Mouse (Mus musculus): ENCODE measurements around the gene Coro7. TPM values are rescaled to one million over a fixed set of nuclear protein-coding genes. Genes with fewer than 3 reads are reported as not detected.

The Coro7 gene
- polyA plus RNA-seq, 1 experiment from 2014 or later, result 23.3 TPM

DNA sequence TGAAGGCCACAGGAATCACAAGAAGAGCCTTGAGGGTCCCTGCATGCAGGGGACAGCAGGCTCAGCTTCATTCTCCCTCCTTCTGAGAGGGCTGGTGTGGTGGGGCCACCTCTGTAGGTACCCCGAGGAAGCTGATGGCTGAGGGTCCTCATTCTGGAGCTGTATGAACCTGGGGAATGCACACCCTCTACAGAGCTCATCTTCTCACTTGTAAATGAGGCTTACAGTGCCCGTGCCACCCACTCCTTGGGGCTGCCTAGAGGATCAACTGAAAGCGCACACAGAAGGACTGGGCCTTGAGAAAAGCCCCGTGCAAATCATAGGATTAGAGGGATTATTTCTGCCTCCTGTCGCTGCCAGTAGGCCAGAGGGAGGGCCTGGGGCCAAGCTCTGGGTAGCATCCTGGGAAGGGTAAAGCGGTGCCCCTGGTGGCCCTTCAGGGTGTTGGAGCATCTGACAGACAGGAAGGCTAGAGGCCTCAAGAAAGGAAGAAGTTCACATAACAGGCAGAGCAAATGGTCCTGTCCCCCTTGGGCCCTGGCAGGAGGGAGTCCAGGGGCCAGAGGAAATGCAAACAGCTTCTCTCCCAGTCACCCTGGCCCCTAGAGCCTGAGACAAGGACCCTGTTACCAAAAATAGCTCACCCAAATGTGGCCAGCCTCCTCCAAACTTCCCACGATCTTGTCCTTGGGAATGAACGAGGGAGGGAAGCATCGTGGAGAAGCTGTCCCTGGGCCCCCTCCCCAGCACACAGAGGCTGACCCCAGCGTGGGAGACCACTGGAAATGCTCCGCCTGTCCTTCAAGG lies 23.6 kb downstream of the Coro7 start:
- Histone ChIP-seq H3K4me3 (replicated peaks; ENCODE audit: low read depth, low read length) (no peak overlapping the region), H3K9ac (replicated peaks; ENCODE audit: low read length) (no peak overlapping the region), H3K36me3 (ENCODE audit: control insufficient read depth, insufficient read depth, low read length) (peaks cover 31% of the 10 kb centered on the region), H3K27me3 (ENCODE audit: control insufficient read depth, insufficient read depth, low read length) (no peaks in the 10 kb centered on the region), H3K4me2 (ENCODE audit: low read length) (0 out of 2 replicates have a peak overlapping the region, but pooled peaks have one; percentile 3), H3K4me1 (ENCODE audit: control insufficient read depth, insufficient read depth, low read length) (peaks cover 20% of the 10 kb centered on the region), H3K9me3 (ENCODE audit: control insufficient read depth, low read length) (no peaks in the 10 kb centered on the region), H3K27ac (replicated peaks; ENCODE audit: low read depth, low read length) (peak overlapping the region; percentile 37)
- peak; percentile 70 for DNase-seq
- WGBS, result 25% methylated on average over 11 of the region's 11 CpGs
- ATAC-seq (ENCODE audit: low FRiP score, low TSS enrichment), result peak; percentile 56; the same call in 1 of the 2 replicates

DNA sequence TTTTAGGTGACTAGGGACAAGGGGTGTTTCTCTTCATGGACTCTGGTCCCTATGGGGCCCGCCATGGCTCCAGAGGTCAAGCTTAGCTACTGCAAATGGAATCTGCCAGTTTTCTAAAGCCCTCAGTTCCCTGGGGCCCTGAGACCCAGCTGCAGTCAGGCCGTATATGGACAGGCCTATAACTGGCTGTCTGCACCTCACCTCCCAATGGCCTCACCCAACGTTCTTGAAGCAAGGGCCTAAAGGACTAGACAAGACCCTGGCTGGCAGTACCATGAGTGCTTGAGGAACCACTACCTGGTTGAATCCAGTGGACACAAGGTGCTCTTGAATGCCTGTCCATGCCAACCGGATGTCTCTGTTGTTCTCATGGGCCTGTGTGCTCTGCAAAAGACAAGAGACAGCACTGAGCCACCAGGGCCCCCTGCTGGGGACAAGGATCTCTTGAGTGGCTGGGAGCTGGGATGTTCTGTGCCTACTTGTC lies 24.3 kb downstream of the Coro7 start:
- peaks cover 27% of the 10 kb centered on the region for H3K36me3 ChIP-seq (ENCODE audit: control insufficient read depth, insufficient read depth, low read length)
- 0 out of 2 replicates have a peak overlapping the region, but pooled peaks have one; percentile 3 for H3K4me2 ChIP-seq (ENCODE audit: low read length)
- no peak overlapping the region for H3K4me3 ChIP-seq (replicated peaks; ENCODE audit: low read depth, low read length)
- 67% methylated on average over 4 of the region's 4 CpGs for WGBS
- no peak overlapping the region for H3K9ac ChIP-seq (replicated peaks; ENCODE audit: low read length)
- no peaks in the 10 kb centered on the region for H3K9me3 ChIP-seq (ENCODE audit: control insufficient read depth, low read length)
- peak overlapping the region; percentile 37 for H3K27ac ChIP-seq (replicated peaks; ENCODE audit: low read depth, low read length)
- DNase-seq (peak; percentile 23), ATAC-seq (ENCODE audit: low FRiP score, low TSS enrichment) (0 out of 2 replicates have a peak, but pooled peaks have one; percentile 12)
- H3K4me1 ChIP-seq (ENCODE audit: control insufficient read depth, insufficient read depth, low read length), result peaks cover 20% of the 10 kb centered on the region
- H3K27me3 ChIP-seq (ENCODE audit: control insufficient read depth, insufficient read depth, low read length), result no peaks in the 10 kb centered on the region

DNA sequence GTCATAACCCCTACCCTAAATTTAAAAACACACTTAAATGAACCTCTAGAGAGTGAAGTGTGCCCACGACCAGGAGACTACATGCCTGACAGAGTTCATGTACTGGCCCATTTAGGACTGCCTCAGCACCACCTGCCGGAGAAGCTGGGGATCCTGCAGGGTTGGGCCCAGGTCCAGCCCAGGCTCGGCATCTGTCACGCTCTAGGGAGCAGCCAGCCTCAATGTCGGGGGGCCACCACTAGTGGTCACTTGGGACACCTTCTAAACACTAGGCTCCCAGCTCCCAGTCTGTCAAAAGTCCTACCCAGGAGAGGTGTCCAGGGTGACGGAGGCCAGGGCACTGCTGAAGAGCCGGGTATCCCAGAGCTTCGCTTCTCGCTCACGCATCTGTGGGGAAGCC lies 24.9 kb downstream of the Coro7 start:
- no peak for DNase-seq

DNA sequence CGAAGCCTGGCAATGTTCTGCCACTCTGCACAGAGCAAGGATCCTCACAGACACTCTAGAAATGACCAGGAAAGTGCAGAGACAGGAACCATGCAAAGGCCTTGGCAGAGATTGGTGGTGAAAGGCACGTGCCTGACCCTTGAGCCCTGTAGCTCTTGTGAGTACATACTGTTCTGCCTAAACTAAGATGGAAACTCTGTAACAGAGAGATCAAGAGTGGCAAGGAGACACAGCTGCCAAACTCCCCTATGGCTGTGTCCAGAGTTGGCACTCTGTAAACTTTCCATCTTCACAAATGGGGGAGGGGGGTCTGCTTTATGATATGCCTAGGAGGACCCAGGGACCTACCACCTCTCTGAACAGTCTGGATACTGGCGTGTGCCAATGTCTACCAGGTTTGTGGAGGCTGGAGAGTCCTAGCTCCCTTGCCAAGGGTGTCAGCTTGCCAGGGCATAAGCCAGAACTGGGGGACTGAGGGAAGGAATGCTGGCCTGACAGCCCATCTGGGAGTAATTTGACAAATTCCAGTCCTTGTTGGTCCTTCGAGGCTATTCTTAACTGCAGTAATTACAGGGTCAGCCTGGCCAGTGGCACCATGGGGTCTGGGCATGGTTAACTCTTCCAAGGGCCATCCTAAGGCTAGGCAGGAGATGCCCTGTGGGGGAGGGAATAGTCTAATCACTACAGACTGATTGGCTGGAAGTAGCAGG lies 26.7 kb downstream of the Coro7 start:
- Histone ChIP-seq H3K9me3 (ENCODE audit: control insufficient read depth, low read length) (no peaks in the 10 kb centered on the region), H3K36me3 (ENCODE audit: control insufficient read depth, insufficient read depth, low read length) (peaks cover 37% of the 10 kb centered on the region), H3K27me3 (ENCODE audit: control insufficient read depth, insufficient read depth, low read length) (no peaks in the 10 kb centered on the region), H3K4me3 (replicated peaks; ENCODE audit: low read depth, low read length) (no peak overlapping the region), H3K9ac (replicated peaks; ENCODE audit: low read length) (no peak overlapping the region), H3K4me1 (ENCODE audit: control insufficient read depth, insufficient read depth, low read length) (peaks cover 17% of the 10 kb centered on the region), H3K27ac (replicated peaks; ENCODE audit: low read depth, low read length) (no peak overlapping the region), H3K4me2 (ENCODE audit: low read length) (no peak overlapping the region)
- ATAC-seq (ENCODE audit: low FRiP score, low TSS enrichment), result no peak
- DNase-seq, result no peak
- 77% methylated on average over 4 of the region's 4 CpGs for WGBS

More for the DNA sequence above, 24.9 kb downstream of the Coro7 start:
- Histone ChIP-seq H3K4me1 (ENCODE audit: control insufficient read depth, insufficient read depth, low read length) (peaks cover 20% of the 10 kb centered on the region), H3K36me3 (ENCODE audit: control insufficient read depth, insufficient read depth, low read length) (peaks cover 28% of the 10 kb centered on the region), H3K9me3 (ENCODE audit: control insufficient read depth, low read length) (no peaks in the 10 kb centered on the region), H3K9ac (replicated peaks; ENCODE audit: low read length) (no peak overlapping the region), H3K27me3 (ENCODE audit: control insufficient read depth, insufficient read depth, low read length) (no peaks in the 10 kb centered on the region), H3K27ac (replicated peaks; ENCODE audit: low read depth, low read length) (no peak overlapping the region), H3K4me3 (replicated peaks; ENCODE audit: low read depth, low read length) (no peak overlapping the region), H3K4me2 (ENCODE audit: low read length) (no peak overlapping the region)
- ATAC-seq (ENCODE audit: low FRiP score, low TSS enrichment), result no peak
- 86% methylated on average over 10 of the region's 10 CpGs for WGBS

DNA sequence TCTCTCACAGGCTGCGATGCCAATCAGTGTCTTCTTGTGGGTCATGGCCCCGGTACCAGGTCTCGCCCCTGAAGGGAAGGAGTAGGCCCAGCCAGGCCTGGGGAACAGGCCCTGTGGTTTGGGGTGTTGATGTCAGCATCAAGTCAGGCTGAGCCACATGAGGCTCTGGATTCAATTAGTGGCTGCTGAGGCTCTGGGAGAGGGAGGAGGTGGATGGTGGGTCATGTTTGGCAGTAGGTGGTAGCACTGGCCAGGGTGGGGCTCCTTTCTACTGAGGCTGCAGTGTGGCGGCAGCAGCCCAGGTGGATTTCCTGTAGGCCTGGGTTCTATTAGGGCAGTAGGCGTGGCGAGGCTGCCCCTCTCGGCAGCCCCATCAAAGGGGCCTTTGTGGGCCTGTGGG lies 28.0 kb downstream of the Coro7 start:
- ATAC-seq (ENCODE audit: low FRiP score, low TSS enrichment) (no peak), DNase-seq (no peak)
- Histone ChIP-seq H3K4me1 (ENCODE audit: control insufficient read depth, insufficient read depth, low read length) (peaks cover 17% of the 10 kb centered on the region), H3K27ac (replicated peaks; ENCODE audit: low read depth, low read length) (no peak overlapping the region), H3K4me3 (replicated peaks; ENCODE audit: low read depth, low read length) (no peak overlapping the region), H3K9ac (replicated peaks; ENCODE audit: low read length) (no peak overlapping the region), H3K36me3 (ENCODE audit: control insufficient read depth, insufficient read depth, low read length) (peaks cover 37% of the 10 kb centered on the region), H3K9me3 (ENCODE audit: control insufficient read depth, low read length) (no peaks in the 10 kb centered on the region), H3K27me3 (ENCODE audit: control insufficient read depth, insufficient read depth, low read length) (no peaks in the 10 kb centered on the region), H3K4me2 (ENCODE audit: low read length) (no peak overlapping the region)
- 78% methylated on average over 7 of the region's 7 CpGs for WGBS

DNA sequence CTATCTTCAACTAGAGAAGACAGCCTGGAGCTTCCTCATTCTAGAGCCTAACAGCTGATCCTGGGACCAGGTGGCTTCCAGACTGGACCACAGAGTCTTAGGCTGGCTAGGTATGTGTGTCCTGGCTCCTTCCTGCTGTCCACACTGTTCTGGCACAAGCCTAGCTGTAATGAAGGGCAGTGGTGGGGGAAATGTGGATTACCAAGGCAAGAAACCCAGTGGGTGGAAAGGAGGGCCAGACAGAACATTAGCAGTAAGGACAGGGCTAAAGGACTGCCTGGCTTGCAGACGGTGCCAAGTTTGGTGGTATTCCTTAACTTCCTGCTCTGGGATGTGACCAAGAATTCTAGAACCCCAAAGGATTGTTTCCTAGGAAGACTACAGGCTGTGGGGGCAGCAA lies 28.5 kb downstream of the Coro7 start:
- ATAC-seq (ENCODE audit: low FRiP score, low TSS enrichment), result no peak
- Histone ChIP-seq H3K4me3 (replicated peaks; ENCODE audit: low read depth, low read length) (no peak overlapping the region), H3K27me3 (ENCODE audit: control insufficient read depth, insufficient read depth, low read length) (no peaks in the 10 kb centered on the region), H3K36me3 (ENCODE audit: control insufficient read depth, insufficient read depth, low read length) (peaks cover 37% of the 10 kb centered on the region), H3K9me3 (ENCODE audit: control insufficient read depth, low read length) (no peaks in the 10 kb centered on the region), H3K9ac (replicated peaks; ENCODE audit: low read length) (no peak overlapping the region), H3K4me2 (ENCODE audit: low read length) (no peak overlapping the region), H3K27ac (replicated peaks; ENCODE audit: low read depth, low read length) (no peak overlapping the region), H3K4me1 (ENCODE audit: control insufficient read depth, insufficient read depth, low read length) (peaks cover 12% of the 10 kb centered on the region)
- 96% methylated on average over 1 of the region's 1 CpGs for WGBS
- DNase-seq, result no peak

DNA sequence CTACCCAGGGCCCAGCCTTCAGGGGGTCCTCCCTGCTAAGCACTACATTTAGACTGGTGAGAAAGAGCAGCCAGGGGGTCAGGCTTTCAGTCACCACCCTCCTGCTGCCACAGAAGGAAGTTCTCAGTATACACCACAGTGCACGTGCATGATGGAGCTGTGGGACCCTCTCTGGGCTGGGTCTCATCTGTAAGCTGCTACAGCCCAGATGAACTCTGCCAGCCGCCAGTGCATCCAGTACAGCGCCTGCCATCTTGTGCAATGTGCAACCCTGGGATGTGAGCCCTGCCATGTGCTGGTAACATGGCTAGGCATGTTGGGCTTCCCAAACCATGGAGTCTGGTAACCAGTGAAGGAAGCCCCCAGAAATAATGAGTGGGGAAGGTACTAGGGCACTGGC lies 29.4 kb downstream of the Coro7 start:
- 94% methylated on average over 3 of the region's 3 CpGs for WGBS
- Histone ChIP-seq H3K27me3 (ENCODE audit: control insufficient read depth, insufficient read depth, low read length) (no peaks in the 10 kb centered on the region), H3K27ac (replicated peaks; ENCODE audit: low read depth, low read length) (no peak overlapping the region), H3K36me3 (ENCODE audit: control insufficient read depth, insufficient read depth, low read length) (peaks cover 37% of the 10 kb centered on the region), H3K4me3 (replicated peaks; ENCODE audit: low read depth, low read length) (no peak overlapping the region), H3K4me2 (ENCODE audit: low read length) (no peak overlapping the region), H3K9me3 (ENCODE audit: control insufficient read depth, low read length) (no peaks in the 10 kb centered on the region), H3K9ac (replicated peaks; ENCODE audit: low read length) (no peak overlapping the region), H3K4me1 (ENCODE audit: control insufficient read depth, insufficient read depth, low read length) (peaks cover 3% of the 10 kb centered on the region)
- DNase-seq (no peak), ATAC-seq (ENCODE audit: low FRiP score, low TSS enrichment) (no peak)

DNA sequence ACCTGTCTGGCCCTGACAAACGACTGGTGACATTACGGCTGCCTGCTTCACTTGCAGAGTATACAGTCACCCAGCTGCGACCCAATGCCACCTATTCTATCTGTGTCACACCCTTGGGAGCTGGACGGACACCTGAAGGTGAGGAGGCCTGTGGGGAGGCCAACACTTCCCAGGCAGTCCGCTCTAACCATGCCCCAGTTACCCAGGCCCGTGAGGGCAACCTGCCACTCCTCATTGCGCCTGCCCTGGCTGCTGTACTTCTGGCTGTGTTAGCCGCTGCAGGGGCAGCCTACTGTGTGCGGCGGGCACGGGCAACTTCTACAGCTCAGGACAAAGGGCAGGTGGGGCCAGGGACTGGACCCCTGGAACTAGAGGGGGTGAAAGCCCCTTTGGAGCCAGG lies 29.9 kb downstream of the Coro7 start:
- ATAC-seq (ENCODE audit: low FRiP score, low TSS enrichment), result no peak
- H3K4me3 ChIP-seq (replicated peaks; ENCODE audit: low read depth, low read length), result no peak overlapping the region
- H3K27ac ChIP-seq (replicated peaks; ENCODE audit: low read depth, low read length), result no peak overlapping the region
- no peak for DNase-seq
- no peak overlapping the region for H3K4me2 ChIP-seq (ENCODE audit: low read length)
- H3K36me3 ChIP-seq (ENCODE audit: control insufficient read depth, insufficient read depth, low read length), result peaks cover 36% of the 10 kb centered on the region
- H3K9ac ChIP-seq (replicated peaks; ENCODE audit: low read length), result no peak overlapping the region
- WGBS, result 89% methylated on average over 11 of the region's 11 CpGs
- no peaks in the 10 kb centered on the region for H3K4me1 ChIP-seq (ENCODE audit: control insufficient read depth, insufficient read depth, low read length)
- no peaks in the 10 kb centered on the region for H3K27me3 ChIP-seq (ENCODE audit: control insufficient read depth, insufficient read depth, low read length)
- no peaks in the 10 kb centered on the region for H3K9me3 ChIP-seq (ENCODE audit: control insufficient read depth, low read length)
